Mouse (Mus musculus): ENCODE measurements at regions not wholly inside any gene's neighbourhood (a gene's known extent, or its start where the extent isn't known, plus 50 kb on each side); places are given as distances from the start of the nearest gene placed in this dataset.
A peak's percentile ranks its signal among the peaks of the same experiment; 100 is the strongest.

DNA sequence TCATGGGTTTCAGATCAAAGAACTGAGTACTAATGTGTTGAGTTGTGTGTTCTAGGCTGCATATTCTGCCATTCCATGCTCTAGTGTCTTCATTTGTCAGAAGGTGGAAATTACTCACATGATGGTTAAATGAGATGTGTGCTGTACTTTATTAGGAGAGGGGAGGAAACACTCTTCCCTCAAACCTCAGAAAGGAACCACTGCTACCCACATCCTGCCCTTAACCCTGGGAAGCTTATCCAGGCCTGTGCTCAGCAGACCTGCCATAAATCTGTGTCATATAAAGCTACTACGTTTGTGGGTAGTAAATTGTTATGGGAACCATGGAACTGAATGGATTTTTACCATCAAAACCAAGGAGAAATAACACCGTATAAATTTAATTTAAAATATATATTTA lies 166.7 kb upstream of the Bmp2 start:
- no peaks in the 10 kb centered on the region for H3K36me3 ChIP-seq
- 72% methylated on average over 2 of the region's 2 CpGs for WGBS

DNA sequence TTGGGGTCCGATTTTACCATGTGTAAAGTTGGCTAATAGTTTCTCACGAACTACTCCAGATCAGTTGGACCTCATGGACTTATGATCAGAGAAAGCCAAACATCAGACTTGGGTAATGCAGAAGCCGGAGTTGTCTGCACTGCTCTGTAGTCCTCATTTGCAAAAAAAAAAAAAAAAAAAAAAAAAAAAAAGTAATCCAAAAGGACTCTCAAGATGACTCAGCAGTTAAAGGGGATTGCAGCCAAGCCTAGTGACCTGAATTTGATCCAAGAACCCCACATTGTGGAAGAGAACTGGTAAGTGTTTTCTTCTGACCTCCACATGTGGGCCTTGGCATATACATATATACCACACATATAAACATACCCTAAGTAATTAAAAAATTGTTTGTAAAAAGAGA lies 164.6 kb upstream of the Bmp2 start:
- Histone ChIP-seq H3K4me3 (replicated peaks) (no peak overlapping the region), H3K27me3 (replicated peaks) (no peaks in the 10 kb centered on the region), H3K36me3 (no peaks in the 10 kb centered on the region), H3K9me3 (no peaks in the 10 kb centered on the region), H3K27ac (no peak overlapping the region), H3K4me2 (no peak overlapping the region), H3K9ac (no peak overlapping the region), H3K4me1 (0 out of 2 replicates have a peak, but pooled peaks cover 3% of the 10 kb centered on the region)
- WGBS = 82% methylated on average over 3 of the region's 3 CpGs
- no peak for ATAC-seq (ENCODE audit: insufficient read depth, low FRiP score, low read depth)

More for the DNA sequence above, 166.7 kb upstream of the Bmp2 start:
- no peaks in the 10 kb centered on the region for H3K4me1 ChIP-seq
- no peaks in the 10 kb centered on the region for H3K9me3 ChIP-seq
- H3K4me3 ChIP-seq (replicated peaks) = no peak overlapping the region
- no peaks in the 10 kb centered on the region for H3K27me3 ChIP-seq (replicated peaks)
- ATAC-seq (ENCODE audit: insufficient read depth, low FRiP score, low read depth) = no peak
- no peak overlapping the region for H3K27ac ChIP-seq
- no peak overlapping the region for H3K4me2 ChIP-seq
- H3K9ac ChIP-seq = no peak overlapping the region

DNA sequence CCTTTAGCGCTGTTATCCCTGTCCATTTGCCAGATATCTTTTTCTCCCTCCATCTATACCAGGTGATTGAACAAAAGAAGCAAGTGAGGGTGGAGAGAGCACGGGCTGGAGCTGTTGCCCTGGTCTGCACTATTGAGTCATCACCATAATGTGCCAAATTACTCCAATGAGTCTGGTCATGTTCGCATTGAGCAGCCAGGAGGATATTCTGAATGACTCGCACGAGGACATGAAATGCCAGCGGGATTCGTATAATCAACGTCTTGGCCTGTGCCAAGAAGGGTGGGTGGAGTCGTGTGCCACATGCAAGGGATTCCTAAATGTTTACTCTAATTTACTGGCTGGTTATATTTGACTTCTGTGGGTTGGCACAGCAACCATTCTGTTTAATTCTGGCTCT lies 159.7 kb upstream of the Bmp2 start:
- ATAC-seq (ENCODE audit: insufficient read depth, low FRiP score, low read depth) = no peak
- H3K4me3 ChIP-seq (replicated peaks) = no peak overlapping the region

DNA sequence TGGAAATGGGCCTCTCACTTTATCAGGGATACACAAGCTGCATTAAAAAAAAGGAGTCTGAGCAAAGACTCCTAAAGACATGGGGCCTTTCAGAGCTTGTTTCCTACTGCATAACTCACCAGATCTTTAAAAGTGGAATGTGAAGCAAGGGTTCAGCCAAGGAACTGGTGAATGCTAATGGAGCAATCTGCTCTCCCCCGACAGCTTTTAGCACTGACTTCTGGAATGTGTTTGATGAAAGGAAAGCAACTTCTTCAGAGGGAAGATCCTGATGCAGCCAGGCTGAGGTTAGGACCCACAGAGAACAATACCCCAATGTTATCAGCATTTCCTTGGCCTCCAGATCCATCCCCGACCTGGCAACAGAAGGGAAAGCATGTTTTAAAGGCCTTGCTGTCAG lies 154.4 kb upstream of the Bmp2 start:
- 15% methylated on average over 2 of the region's 2 CpGs for WGBS
- H3K9me3 ChIP-seq = no peaks in the 10 kb centered on the region
- no peak overlapping the region for H3K9ac ChIP-seq
- H3K4me2 ChIP-seq = no peak overlapping the region
- ATAC-seq (ENCODE audit: insufficient read depth, low FRiP score, low read depth) = no peak
- H3K36me3 ChIP-seq = no peaks in the 10 kb centered on the region
- no peak overlapping the region for H3K4me3 ChIP-seq (replicated peaks)
- H3K27me3 ChIP-seq (replicated peaks) = no peaks in the 10 kb centered on the region
- H3K4me1 ChIP-seq = no peaks in the 10 kb centered on the region
- no peak overlapping the region for H3K27ac ChIP-seq

More for the DNA sequence above, 159.7 kb upstream of the Bmp2 start:
- H3K27me3 ChIP-seq (replicated peaks) = no peaks in the 10 kb centered on the region
- 70% methylated on average over 9 of the region's 9 CpGs for WGBS
- H3K4me1 ChIP-seq = 0 out of 2 replicates have a peak, but pooled peaks cover 3% of the 10 kb centered on the region
- no peaks in the 10 kb centered on the region for H3K9me3 ChIP-seq
- H3K4me2 ChIP-seq = no peak overlapping the region
- H3K36me3 ChIP-seq = no peaks in the 10 kb centered on the region
- no peak overlapping the region for H3K27ac ChIP-seq
- no peak overlapping the region for H3K9ac ChIP-seq

- Histone ChIP-seq H3K4me1 (no peaks in the 10 kb centered on the region), H3K9me3 (no peaks in the 10 kb centered on the region), H3K4me2 (no peak overlapping the region), H3K27me3 (replicated peaks) (no peaks in the 10 kb centered on the region), H3K9ac (no peak overlapping the region), H3K36me3 (no peaks in the 10 kb centered on the region), H3K4me3 (replicated peaks) (no peak overlapping the region), H3K27ac (no peak overlapping the region)
- no peak for ATAC-seq (ENCODE audit: insufficient read depth, low FRiP score, low read depth)
- 61% methylated on average over 5 of the region's 5 CpGs for WGBS
Measured at GRCm38 (mm10) chr2:133399059-133399690, 152.8 kb upstream of the Bmp2 start.

- no peaks in the 10 kb centered on the region for H3K4me1 ChIP-seq
- H3K4me3 ChIP-seq (replicated peaks) = no peak overlapping the region
- no peak overlapping the region for H3K9ac ChIP-seq
- H3K36me3 ChIP-seq = no peaks in the 10 kb centered on the region
- no peaks in the 10 kb centered on the region for H3K27me3 ChIP-seq (replicated peaks)
- WGBS = 57% methylated on average over 3 of the region's 3 CpGs
- no peak overlapping the region for H3K27ac ChIP-seq
- H3K9me3 ChIP-seq = no peaks in the 10 kb centered on the region
- no peak overlapping the region for H3K4me2 ChIP-seq
- ATAC-seq (ENCODE audit: insufficient read depth, low FRiP score, low read depth) = no peak
Measured at GRCm38 (mm10) chr2:133400963-133401362, 151.0 kb upstream of the Bmp2 start.

GRCm38 (mm10) chr2:133416990-133417581 lies 134.9 kb upstream of the Bmp2 start:
- no peaks in the 10 kb centered on the region for H3K27me3 ChIP-seq (replicated peaks)
- no peaks in the 10 kb centered on the region for H3K36me3 ChIP-seq
- no peak for ATAC-seq (ENCODE audit: insufficient read depth, low FRiP score, low read depth)
- H3K9ac ChIP-seq = no peak overlapping the region
- H3K27ac ChIP-seq = no peak overlapping the region
- H3K9me3 ChIP-seq = no peaks in the 10 kb centered on the region
- H3K4me1 ChIP-seq = no peaks in the 10 kb centered on the region
- WGBS = 65% methylated on average over 8 of the region's 8 CpGs
- no peak overlapping the region for H3K4me2 ChIP-seq
- no peak overlapping the region for H3K4me3 ChIP-seq (replicated peaks)

GRCm38 (mm10) chr2:133419686-133420303 lies 132.2 kb upstream of the Bmp2 start:
- no peak overlapping the region; the same call in 1 of the 2 replicates for H3K27ac ChIP-seq

DNA sequence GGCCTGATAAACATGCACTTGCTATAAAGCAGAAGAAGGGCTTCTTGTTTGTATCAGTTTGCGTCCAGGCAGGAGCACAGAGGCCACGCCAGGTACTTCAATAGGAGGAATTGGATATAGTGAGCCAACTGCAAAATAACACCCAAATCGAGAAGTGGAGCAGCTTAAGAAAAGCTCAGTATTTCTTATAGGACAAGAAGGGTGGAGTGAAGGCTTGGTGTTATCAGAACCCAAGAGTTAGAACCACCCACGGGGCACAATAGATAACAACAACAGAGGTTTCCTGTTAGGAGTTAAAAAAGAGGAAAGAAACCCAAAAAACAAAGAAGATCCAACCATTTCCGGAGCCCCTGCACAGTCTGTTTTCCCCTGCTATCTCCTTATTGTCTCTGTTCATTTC lies 126.4 kb upstream of the Bmp2 start:
- Histone ChIP-seq H3K27ac (no peak overlapping the region), H3K36me3 (no peaks in the 10 kb centered on the region), H3K9me3 (no peaks in the 10 kb centered on the region), H3K27me3 (replicated peaks) (no peaks in the 10 kb centered on the region), H3K9ac (no peak overlapping the region), H3K4me3 (replicated peaks) (no peak overlapping the region), H3K4me1 (no peaks in the 10 kb centered on the region), H3K4me2 (no peak overlapping the region)
- WGBS = 54% methylated on average over 5 of the region's 5 CpGs
- no peak for ATAC-seq (ENCODE audit: insufficient read depth, low FRiP score, low read depth)

More at GRCm38 (mm10) chr2:133419686-133420303, 132.2 kb upstream of the Bmp2 start:
- Histone ChIP-seq H3K4me2 (no peak overlapping the region), H3K4me3 (replicated peaks) (no peak overlapping the region), H3K36me3 (no peaks in the 10 kb centered on the region), H3K27me3 (replicated peaks) (no peaks in the 10 kb centered on the region), H3K9me3 (no peaks in the 10 kb centered on the region), H3K4me1 (no peaks in the 10 kb centered on the region), H3K9ac (no peak overlapping the region)
- WGBS = 71% methylated on average over 6 of the region's 6 CpGs
- peak; percentile 82 for ATAC-seq (ENCODE audit: insufficient read depth, low FRiP score, low read depth)

DNA sequence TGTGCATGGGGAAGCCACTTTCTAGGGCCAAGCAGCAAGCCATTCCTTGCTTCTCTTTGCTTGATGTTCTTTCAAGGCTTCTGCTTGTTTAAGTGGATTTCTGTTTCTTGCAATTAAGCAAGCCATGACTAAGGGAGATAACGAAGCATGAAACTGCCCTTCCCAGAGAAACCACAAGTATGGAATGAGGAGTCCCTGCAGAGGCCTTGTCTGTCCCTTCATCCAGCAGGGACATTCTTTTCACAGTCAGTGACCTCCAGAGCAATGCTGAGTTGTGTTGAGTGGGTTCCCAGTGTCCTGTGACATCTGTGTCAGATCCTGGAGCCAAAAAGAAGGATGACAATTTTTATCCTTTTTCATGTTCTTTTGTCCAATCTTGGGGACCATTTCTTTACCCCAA lies 124.9 kb upstream of the Bmp2 start:
- Histone ChIP-seq H3K4me1 (no peaks in the 10 kb centered on the region), H3K4me2 (no peak overlapping the region), H3K4me3 (replicated peaks) (no peak overlapping the region), H3K9me3 (no peaks in the 10 kb centered on the region), H3K27ac (no peak overlapping the region), H3K9ac (no peak overlapping the region), H3K27me3 (replicated peaks) (no peaks in the 10 kb centered on the region), H3K36me3 (no peaks in the 10 kb centered on the region)
- 50% methylated on average over 1 of the region's 1 CpGs for WGBS
- ATAC-seq (ENCODE audit: insufficient read depth, low FRiP score, low read depth) = no peak

- H3K4me1 ChIP-seq = no peaks in the 10 kb centered on the region
- H3K36me3 ChIP-seq = no peaks in the 10 kb centered on the region
- no peak overlapping the region for H3K27ac ChIP-seq
- ATAC-seq (ENCODE audit: insufficient read depth, low FRiP score, low read depth) = peak; percentile 69; the same call in 1 of the 2 replicates
- no peaks in the 10 kb centered on the region for H3K27me3 ChIP-seq (replicated peaks)
- no peak overlapping the region for H3K4me2 ChIP-seq
- H3K9me3 ChIP-seq = no peaks in the 10 kb centered on the region
- 44% methylated on average over 2 of the region's 2 CpGs for WGBS
- no peak overlapping the region for H3K4me3 ChIP-seq (replicated peaks)
- no peak overlapping the region for H3K9ac ChIP-seq
Measured at GRCm38 (mm10) chr2:133429369-133430062, 122.4 kb upstream of the Bmp2 start.
